Mouse (Mus musculus) c-Kit-positive CD71-positive TER-119-negative erythroid progenitor cells, embryonic 14.5 days (primary cell): ENCODE data around the gene Insm2.

Source experiments
- DNase-seq: peaks from one replicate; pipeline ENCODE4 v3.0.0-alpha.2; 2013; ENCODE audit warnings: low read depth

Gene Insm2

DNA sequence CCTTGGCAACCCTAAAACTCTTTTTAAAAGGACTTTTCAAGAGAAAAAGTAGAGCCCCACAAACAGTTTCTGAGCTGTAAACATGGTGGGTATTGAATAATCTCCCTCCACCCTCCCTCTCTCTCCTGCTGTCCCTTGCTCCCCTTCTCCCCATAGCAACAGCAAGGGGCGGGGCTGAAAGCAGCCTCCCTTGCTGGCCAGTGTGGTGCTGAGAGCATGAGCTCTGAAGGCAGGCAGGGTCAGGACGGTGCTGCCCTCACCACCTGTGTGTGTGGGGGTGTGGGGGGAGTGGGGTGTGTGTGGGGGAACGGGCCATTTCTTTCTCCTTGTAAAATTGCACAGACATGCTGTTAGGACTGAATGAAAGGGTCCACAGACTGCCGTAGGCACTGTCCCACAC lies 8.7 kb downstream of the Insm2 start:
- no peak for DNase-seq

DNA sequence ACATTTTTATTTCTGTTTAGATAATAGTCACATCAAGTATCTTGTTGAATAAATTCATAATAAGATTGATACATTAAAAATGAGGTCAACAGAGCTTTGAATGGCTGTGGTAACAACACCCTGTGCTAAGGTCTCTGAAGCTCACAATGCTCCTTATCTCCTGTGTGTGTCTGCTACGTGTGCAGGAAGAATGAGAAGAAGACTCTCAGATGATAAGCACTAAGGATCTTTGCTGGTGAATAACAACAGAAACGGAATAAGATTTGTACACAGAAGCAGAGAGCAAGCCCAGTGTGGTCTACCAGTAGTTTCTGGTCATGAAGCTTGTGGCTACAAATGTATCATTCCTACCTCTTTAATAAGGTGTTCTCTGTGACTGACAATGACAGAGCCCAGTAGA lies 11.6 kb downstream of the Insm2 start:
- DNase-seq, result no peak

DNA sequence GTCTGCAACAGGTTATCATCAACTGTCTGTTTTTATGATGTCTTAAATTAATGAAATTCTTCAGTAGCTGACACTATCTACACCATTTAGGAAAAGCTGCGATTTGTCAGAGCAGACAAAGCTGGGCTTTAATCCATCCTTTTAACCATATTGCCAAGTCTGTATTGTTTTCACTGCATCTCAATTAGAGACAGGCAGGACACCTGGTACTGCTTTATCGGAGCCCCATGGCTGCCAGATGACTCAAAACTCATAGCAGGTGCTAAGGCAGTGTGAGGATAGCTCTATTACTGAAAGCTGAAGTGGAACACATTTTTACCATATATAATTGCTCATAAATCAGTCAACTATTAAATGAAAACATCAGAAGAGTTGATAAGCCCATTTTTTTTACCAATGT lies 21.1 kb downstream of the Insm2 start:
- DNase-seq, result no peak

DNA sequence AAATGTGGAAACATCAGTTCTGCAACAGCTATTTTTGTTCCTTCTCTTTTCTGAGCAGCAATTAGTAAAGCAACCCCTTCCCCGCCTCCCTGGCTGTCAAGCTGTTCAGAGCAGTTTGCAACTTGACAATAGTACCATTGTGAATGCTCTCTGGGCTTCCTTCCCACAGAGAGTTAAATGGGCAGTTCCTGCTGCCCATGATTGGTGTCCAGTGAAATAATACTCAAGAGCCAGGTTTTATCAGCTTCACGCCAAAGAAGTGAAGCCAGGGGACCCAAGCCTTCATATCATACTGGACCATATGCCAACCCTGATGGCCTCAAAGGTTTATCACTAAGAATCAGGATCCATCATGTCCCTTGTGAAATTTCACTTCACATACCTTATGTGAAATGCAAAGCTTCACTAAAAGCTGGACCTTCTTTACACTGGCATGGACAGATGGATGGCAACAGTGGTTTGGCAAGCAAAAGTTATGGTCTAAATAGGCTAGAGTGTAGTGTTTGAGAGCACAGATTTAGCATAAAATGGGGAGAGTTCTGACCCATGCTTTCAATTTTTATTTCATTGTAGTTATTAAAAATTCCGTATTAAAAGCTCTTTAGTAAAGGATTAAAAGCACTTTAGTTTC lies 23.5 kb downstream of the Insm2 start:
- DNase-seq, result peak; percentile 46

DNA sequence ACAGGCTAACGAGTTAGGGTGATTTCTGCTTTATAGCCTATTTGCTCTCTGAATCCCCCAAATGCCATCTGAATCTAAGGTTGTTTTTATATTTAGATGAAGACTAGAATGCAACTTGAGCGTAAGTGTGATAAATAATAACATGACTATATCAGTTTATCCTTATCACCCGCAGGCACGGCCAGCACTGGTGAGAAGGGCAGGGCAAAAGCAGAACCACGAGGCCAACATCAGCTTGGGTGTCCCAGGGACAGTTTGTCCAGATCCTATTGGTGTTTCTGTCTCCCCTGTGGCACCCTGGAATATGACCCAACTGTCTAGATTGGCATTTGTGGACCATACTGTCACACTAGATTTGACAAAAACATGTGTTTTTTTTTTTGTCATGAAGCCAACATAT lies 24.0 kb downstream of the Insm2 start:
- no peak for DNase-seq

DNA sequence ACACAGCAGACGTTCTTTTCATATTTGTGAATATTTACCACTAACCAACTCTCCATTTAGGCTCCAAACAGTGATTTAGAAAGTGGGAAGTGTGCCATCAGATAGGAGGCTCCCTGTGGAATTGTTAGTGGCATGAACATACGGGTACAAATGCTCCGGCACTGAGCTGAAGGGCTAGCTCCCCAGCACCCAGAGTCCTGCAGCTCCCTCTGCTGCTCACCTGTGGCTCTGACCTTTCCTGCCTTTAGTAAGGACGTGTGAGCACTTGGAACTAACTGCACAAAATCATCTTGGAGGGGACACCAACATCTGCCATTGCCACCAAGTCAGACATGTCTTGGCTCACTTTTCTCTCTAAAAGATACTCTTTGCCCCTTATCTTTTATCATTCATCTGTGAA lies 27.5 kb downstream of the Insm2 start:
- DNase-seq, result no peak

DNA sequence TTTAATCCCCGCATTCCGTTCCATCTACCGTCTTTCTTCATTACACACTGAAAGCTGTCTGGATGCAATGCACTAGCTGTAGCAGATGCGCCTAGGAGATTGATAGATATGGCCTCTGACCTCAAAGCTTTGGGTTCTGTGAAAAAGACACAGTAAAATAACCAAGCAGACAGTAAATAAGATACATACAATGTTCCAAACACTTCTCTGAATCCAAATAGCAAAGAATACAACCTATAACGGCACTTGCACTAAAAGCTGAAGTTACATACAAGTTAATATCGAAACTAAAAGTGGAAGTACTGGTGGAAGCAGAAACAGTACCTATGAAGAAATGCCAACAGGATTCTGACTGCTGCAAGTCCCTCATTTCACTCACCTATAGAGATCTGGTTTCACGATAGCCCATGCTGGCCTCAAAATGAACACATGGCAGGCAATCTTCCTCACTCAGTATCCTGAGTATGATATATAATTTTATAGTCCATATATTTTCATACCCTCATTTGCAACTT lies 48.8 kb downstream of the Insm2 start:
- DNase-seq, result no peak
